Mouse (Mus musculus): Measurements from ENCODE around the gene Dapk3.

- TF ChIP-seq POLR2A (IDR thresholded peaks at IDR 0.05; ENCODE audit: insufficient read depth, low read depth, low read length) (peak; percentile 87; the same call in 1 of the 2 replicates), CTCF (IDR thresholded peaks at IDR 0.05; ENCODE audit: insufficient read depth, low read depth, low read length) (no peak)
Measured at GRCm38 (mm10) chr10:81167200-81168086, 15.4 kb upstream of the Dapk3 start, which contains the start of gene Pias4.

Data from olfactory bulb, adult 2 months (tissue).